Mouse (Mus musculus) liver, embryonic 12.5 days (tissue): Measurements from ENCODE around the gene Scn4b. TPM values are rescaled to one million over a fixed set of nuclear protein-coding genes. Genes with fewer than 3 reads are reported as not detected.

Source experiments
- ATAC-seq: fragments of 200-750 bp; cut with Nextera tagmentation; 2 replicates; pipeline ENCODE4 v1.8.0; 2017; ENCODE audit warnings: moderate number of reproducible peaks, mild to moderate bottlenecking, moderate library complexity
- H3K27ac ChIP-seq: fragments of 300-500 bp; sonication (generic); 2 replicates; pipeline ENCODE4 v1.5.1; 2016; ENCODE audit warnings: mild to moderate bottlenecking
- H3K27me3 ChIP-seq: fragments of 300-500 bp; sonication (generic); replicated peaks from 2 replicates; pipeline ENCODE4 v1.6.1; 2016; ENCODE audit warnings: mild to moderate bottlenecking, moderate library complexity
- H3K36me3 ChIP-seq: fragments of 300-500 bp; sonication (generic); 2 replicates; pipeline ENCODE4 v1.6.1; 2016; ENCODE audit warnings: mild to moderate bottlenecking, moderate library complexity
- H3K4me1 ChIP-seq: fragments of 300-500 bp; sonication (generic); 2 replicates; pipeline ENCODE4 v1.6.1; 2016
- H3K4me2 ChIP-seq: fragments of 300-500 bp; sonication (generic); 2 replicates; pipeline ENCODE4 v1.6.1; 2016; ENCODE audit warnings: mild to moderate bottlenecking, moderate library complexity
- H3K4me3 ChIP-seq: fragments of 300-500 bp; sonication (generic); 2 replicates; pipeline ENCODE4 v1.5.1; 2016; ENCODE audit warnings: mild to moderate bottlenecking, moderate library complexity
- H3K9ac ChIP-seq: fragments of 300-500 bp; sonication (generic); 2 replicates; pipeline ENCODE4 v1.6.1; 2016; ENCODE audit warnings: mild to moderate bottlenecking, moderate library complexity
- H3K9me3 ChIP-seq: fragments of 300-500 bp; sonication (generic); replicated peaks from 2 replicates; pipeline ENCODE4 v1.6.1; 2016; ENCODE audit warnings: mild to moderate bottlenecking, moderate library complexity
- WGBS: fragments of 180-500 bp; shearing (Covaris S2); methylation state at CpG from one replicate; pipeline ENCODE4 v1.1.7; 2016; ENCODE audit not compliant: insufficient replicate concordance; 5-methylcytosine and 5-hydroxymethylcytosine counted together
- polyA plus RNA-seq: library from polyadenylated mRNA; unstranded; fragments of >200 nt; fragmentation: Nextera tagmentation; extraction: Ambion mirVana; gene quantifications from 2 replicates; pipeline ENCODE4 v1.2.1, GENCODE M21; 2016

Scn4b gene
- polyA plus RNA-seq, 1 experiment from 2014 or later: 0.25 TPM

- H3K9me3 ChIP-seq: no peaks in the 10 kb centered on the region
- ATAC-seq: no peak
- WGBS: 58% methylated on average over 5 of the region's 5 CpGs
Observed at GRCm38 (mm10) chr9:45201319-45201947, 63.2 kb downstream of the Scn4b start.

GRCm38 (mm10) chr9:45202021-45202798 lies 64.0 kb downstream of the Scn4b start:
- Histone ChIP-seq H3K27ac (no peak overlapping the region), H3K4me3 (no peak overlapping the region)
- ATAC-seq: no peak; the same call in 1 of the 2 replicates

More at GRCm38 (mm10) chr9:45201319-45201947, 63.2 kb downstream of the Scn4b start:
- Histone ChIP-seq H3K9ac (no peak overlapping the region), H3K36me3 (no peaks in the 10 kb centered on the region), H3K4me2 (no peak overlapping the region), H3K27me3 (peaks cover 8% of the 10 kb centered on the region; the same call in 1 of the 2 replicates), H3K4me1 (0 out of 2 replicates have a peak, but pooled peaks cover 7% of the 10 kb centered on the region), H3K27ac (no peak overlapping the region), H3K4me3 (no peak overlapping the region)

More at GRCm38 (mm10) chr9:45202021-45202798, 64.0 kb downstream of the Scn4b start:
- Histone ChIP-seq H3K4me2 (no peak overlapping the region), H3K4me1 (0 out of 2 replicates have a peak, but pooled peaks cover 7% of the 10 kb centered on the region), H3K9ac (no peak overlapping the region), H3K9me3 (no peaks in the 10 kb centered on the region), H3K36me3 (no peaks in the 10 kb centered on the region), H3K27me3 (peaks cover 8% of the 10 kb centered on the region; the same call in 1 of the 2 replicates)
- WGBS: 39% methylated on average over 9 of the region's 9 CpGs

Other genes starting within 250 kb of the Scn4b start
- gene Atp5l, start 217.7 kb upstream of the Scn4b start, polyA plus RNA-seq: 523 and 553 TPM in 2 replicates
- gene Ube4a, start 172.8 kb upstream of the Scn4b start, polyA plus RNA-seq: 14.8 and 15.1 TPM in 2 replicates
- gene Cd3g, start 158.0 kb upstream of the Scn4b start, polyA plus RNA-seq: not detected in 2 replicates
- not detected in 2 replicates for gene Cd3d, start 156.6 kb upstream of the Scn4b start, polyA plus RNA-seq
- gene Cd3e, start 128.8 kb upstream of the Scn4b start, polyA plus RNA-seq: not detected in 2 replicates
- 3.9 and 4.9 TPM in 2 replicates for gene Mpzl2, start 98.6 kb upstream of the Scn4b start, polyA plus RNA-seq
- 0.63 and 1.1 TPM in 2 replicates for gene Mpzl3, start 83.2 kb upstream of the Scn4b start, polyA plus RNA-seq
- 0.12 TPM in 1 of 2 replicates, not detected in the other for gene Jaml, start 59.2 kb upstream of the Scn4b start, polyA plus RNA-seq
- 0.70 and 0.90 TPM in 2 replicates for gene Scn2b, start 20.6 kb upstream of the Scn4b start, polyA plus RNA-seq
- 0.10 TPM in 1 of 2 replicates, not detected in the other for gene BC049352, start 43.6 kb downstream of the Scn4b start, polyA plus RNA-seq
- not detected in 2 replicates for gene Tmprss4, start 65.7 kb downstream of the Scn4b start, polyA plus RNA-seq
- 2.9 and 3.1 TPM in 2 replicates for gene Il10ra, start 130.8 kb downstream of the Scn4b start, polyA plus RNA-seq
- not detected in 2 replicates for gene Tmprss13, start 180.7 kb downstream of the Scn4b start, polyA plus RNA-seq
- 5.0 and 5.2 TPM in 2 replicates for gene Fxyd6, start 231.8 kb downstream of the Scn4b start, polyA plus RNA-seq